Mouse (Mus musculus) megakaryocyte-erythroid progenitor cell, adult 5-6 weeks (primary cell): ENCODE measurements around the gene Syndig1l. TPM values are rescaled to one million over a fixed set of nuclear protein-coding genes. Genes with fewer than 3 reads are reported as not detected.

Experiments used
- ATAC-seq: replicated peaks from 2 replicates; pipeline ENCODE4 v1.8.0; 2016; ENCODE audit warnings: mild to moderate bottlenecking, inconsistent platforms; ENCODE audit not compliant: severe bottlenecking, poor library complexity, low FRiP score, low TSS enrichment
- total RNA-seq, 2 experiments: library from RNA; stranded (forward) in 1 of 2; stranded (reverse) in 1 of 2; fragments of 200-1000, 215-1000 nt in 1 of 2; fragments of >200 nt in 1 of 2; fragmentation: Nextera tagmentation in 1 of 2; gene quantifications; 2 replicates each; pipeline ENCODE4 v1.2.3; 2014 to 2017

Syndig1l gene
- total RNA-seq, 2 experiments from 2014 or later: not detected

DNA sequence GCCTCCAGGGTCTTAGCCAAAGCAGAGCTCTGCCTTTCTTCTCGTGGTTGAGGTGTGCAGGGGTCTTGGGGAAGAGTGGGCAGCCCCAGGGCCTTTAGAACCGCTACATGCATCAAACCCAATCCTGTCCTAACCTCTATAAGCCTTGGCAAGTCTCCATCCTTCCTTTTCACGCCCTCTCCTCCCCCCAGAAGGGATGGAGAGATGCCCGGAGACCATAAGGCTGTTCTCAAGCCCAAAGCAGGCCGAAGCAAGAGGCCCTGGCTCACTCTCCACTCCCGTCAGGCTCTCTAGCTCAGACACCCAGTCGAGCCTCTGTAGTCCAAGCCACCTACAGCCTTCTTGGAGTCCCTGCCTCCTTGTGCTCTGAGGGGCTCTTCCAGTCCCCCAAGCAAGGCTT is 14.1 kb downstream of the Syndig1l start:
- ATAC-seq: no peak

DNA sequence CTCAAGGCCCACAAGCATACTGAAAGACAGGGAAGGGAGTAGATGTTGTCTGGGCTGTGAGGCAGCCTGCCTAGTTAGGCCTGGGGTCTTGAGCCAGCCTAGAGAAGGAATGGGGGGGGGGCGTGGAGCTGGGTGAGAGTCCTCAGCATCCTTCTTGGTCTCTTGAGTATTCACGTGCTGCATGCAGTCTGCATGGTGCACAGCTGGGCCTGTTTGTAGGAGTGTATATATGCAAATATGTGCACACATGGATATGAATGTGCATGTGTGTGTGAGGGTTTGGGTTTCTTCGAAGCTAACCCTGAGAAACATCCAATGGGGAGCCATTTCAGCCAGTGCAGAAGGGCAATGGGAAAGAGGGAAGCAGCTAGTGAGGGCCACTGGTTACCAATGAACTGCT is 22.6 kb downstream of the Syndig1l start:
- ATAC-seq: no peak

DNA sequence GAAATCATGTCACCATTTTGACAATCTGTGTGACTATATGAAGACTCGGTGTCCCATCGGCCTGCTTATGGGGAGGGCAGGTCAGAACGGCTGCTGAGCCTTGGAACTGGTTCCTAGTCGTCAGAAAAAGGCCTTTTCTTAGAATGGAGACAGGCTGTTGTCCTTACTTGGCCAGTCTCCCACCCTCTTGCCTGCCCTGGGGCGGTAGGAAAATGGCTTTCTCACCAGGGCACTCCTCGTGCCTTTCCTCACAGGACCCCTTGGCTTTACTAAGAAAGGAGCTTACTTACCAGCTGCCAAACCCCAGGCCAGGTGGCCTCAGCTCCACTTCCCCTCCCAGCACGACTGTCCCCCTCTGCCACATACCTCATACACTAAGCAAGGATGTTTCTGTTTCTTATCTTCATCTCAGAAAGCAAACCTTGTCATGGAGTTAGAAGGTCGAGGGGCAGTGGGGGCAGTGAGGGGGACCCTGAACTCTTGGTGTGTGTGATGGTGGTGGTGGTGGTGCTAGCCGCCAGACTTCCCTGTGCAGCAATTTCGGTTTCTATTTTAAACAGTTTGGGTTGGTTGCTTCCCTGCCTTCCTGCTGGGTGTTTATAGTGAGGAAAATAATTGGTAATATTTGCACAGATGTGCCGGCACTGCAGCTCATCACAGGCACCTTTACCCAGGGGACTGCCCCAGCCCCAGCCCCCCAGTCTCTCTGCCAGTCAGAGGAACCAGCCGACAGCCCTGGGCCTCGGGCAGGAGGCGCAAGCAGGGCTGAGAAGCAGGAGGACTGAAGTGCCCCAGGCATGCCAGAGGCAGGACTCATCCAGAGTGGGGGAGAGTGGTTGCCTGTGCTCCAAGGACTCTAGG is 23.7 kb downstream of the Syndig1l start:
- no peak for ATAC-seq

DNA sequence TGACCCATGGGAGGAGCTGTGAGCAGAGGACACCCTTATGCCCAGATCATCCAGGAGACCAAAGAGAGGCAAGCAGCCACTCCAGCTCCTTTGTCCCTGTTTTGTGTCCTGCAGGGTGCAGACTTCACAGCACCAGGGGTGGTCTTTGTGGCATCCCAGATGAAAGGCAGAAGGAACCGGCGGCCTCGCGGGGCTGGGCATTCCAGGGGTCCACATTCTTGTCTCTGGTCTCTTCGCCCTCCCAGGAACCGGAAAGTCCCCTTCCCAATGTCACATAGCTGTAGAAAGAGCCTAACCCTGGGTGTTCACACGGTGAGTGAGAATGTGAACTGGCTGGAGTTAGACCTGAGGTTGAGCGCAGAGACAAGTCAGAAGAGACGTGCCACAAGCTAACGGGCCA is 27.0 kb downstream of the Syndig1l start:
- no peak for ATAC-seq

- 0 out of 2 replicates have a peak, but pooled peaks have one; percentile 57 for ATAC-seq
These were observed 28.1 kb downstream of the Syndig1l start for GRCm38 (mm10) chr12:84670555-84670954.

DNA sequence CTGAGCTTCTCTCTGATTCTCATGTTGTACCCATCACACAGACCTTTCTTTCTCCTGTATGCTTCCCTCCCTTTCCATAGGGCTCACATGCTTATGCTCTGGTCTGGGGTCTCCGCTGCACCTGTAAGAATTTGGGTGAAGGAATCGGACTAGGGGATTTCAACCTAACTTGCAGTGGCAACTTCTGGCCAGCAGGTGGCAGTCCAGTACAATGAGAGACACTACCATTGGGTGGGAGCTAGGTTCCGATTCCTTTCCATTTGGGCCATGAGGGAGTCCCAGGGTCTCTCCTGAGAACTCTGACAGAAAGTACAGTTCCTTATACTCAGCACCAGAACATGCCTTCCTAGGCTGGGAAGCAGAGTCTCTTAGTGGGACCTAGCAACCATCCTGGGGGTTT is 44.7 kb downstream of the Syndig1l start:
- ATAC-seq: 0 out of 2 replicates have a peak, but pooled peaks have one; percentile 42

DNA sequence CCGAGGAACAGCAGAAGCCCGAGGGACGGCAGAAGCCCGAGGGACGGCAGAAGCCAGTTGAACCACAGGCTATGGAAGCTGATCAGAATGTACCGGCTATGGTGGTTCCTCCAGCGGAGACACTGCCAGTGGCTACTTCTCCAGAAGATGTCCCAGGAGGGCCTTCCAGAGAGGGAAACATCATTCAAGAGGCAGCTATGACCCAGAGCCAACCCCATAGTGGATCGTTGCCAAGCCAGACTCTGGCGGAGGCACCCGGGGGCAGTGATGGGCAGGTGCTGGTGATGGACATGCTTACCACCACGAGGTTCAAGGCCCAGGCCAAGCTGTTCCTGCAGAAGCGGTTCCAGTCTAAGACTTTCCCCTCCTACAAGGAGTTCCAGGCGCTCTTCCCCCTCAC is 48.4 kb downstream of the Syndig1l start:
- no peak for ATAC-seq

DNA sequence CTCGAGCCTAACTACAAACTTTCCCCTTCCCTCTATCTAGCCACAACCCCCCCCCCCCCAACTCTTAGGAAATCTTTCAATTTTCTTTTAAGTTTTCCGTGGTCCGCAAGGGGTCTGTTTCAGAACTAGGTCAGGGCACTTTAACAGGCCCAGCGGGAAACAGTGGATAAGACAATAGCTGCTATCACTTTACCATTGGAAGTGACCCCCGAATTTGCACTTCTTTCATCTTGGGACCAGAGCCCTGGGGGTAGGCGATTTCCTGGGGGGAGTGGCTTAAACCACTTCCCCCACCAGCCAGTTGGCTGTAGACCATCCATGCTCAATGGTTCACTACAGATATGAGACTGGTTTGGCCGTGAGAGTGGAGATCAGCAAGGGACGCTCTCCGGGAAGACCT is 58.0 kb downstream of the Syndig1l start, which contains the start of gene Vrtn:
Vrtn (plus strand) TSS at position 366 of the 400 bp plus-strand sequence.
- ATAC-seq: no peak

- ATAC-seq: no peak
These were observed 58.4 kb downstream of the Syndig1l start for GRCm38 (mm10) chr12:84640253-84640652.

- no peak for ATAC-seq
These were observed 66.8 kb downstream of the Syndig1l start for GRCm38 (mm10) chr12:84631867-84632266.

Other genes with a start within 250 kb of the Syndig1l start
- gene Aldh6a1, start 247.8 kb downstream of the Syndig1l start, total RNA-seq (2014; fragmentation: Nextera tagmentation): 7.5 and 11.2 TPM in 2 replicates
- gene Aldh6a1, start 247.8 kb downstream of the Syndig1l start, total RNA-seq (2017): 7.0 and 11.3 TPM in 2 replicates
- 17.0 and 20.2 TPM in 2 replicates for gene Lin52, start 247.4 kb downstream of the Syndig1l start, total RNA-seq (2014; fragmentation: Nextera tagmentation)
- 12.6 and 16.5 TPM in 2 replicates for gene Lin52, start 247.4 kb downstream of the Syndig1l start, total RNA-seq (2017)
- not detected in 2 replicates for gene Vsx2, start 129.1 kb downstream of the Syndig1l start, total RNA-seq (2014; fragmentation: Nextera tagmentation)
- not detected in 2 replicates for gene Vsx2, start 129.1 kb downstream of the Syndig1l start, total RNA-seq (2017)
- gene Abcd4, start 81.4 kb downstream of the Syndig1l start, total RNA-seq (2014; fragmentation: Nextera tagmentation): 6.9 and 9.9 TPM in 2 replicates
- gene Abcd4, start 81.4 kb downstream of the Syndig1l start, total RNA-seq (2017): 4.5 and 6.0 TPM in 2 replicates
- not detected in 2 replicates for gene Vrtn, start 57.8 kb downstream of the Syndig1l start, total RNA-seq (2014; fragmentation: Nextera tagmentation)
- gene Vrtn, start 57.8 kb downstream of the Syndig1l start, total RNA-seq (2017): not detected in 2 replicates
- gene Npc2, start 74.3 kb upstream of the Syndig1l start, total RNA-seq (2014; fragmentation: Nextera tagmentation): 50.9 and 53.2 TPM in 2 replicates
- 34.6 and 41.4 TPM in 2 replicates for gene Npc2, start 74.3 kb upstream of the Syndig1l start, total RNA-seq (2017)
- gene Isca2, start 74.4 kb upstream of the Syndig1l start, total RNA-seq (2014; fragmentation: Nextera tagmentation): 178 and 198 TPM in 2 replicates
- gene Isca2, start 74.4 kb upstream of the Syndig1l start, total RNA-seq (2017): 66.4 and 79.4 TPM in 2 replicates
- not detected in 2 replicates for gene Ltbp2, start 177.7 kb upstream of the Syndig1l start, total RNA-seq (2014; fragmentation: Nextera tagmentation)
- gene Ltbp2, start 177.7 kb upstream of the Syndig1l start, total RNA-seq (2017): not detected in 2 replicates